Mouse (Mus musculus): ENCODE results near the gene Rad9a. TPM values are rescaled to one million over a fixed set of nuclear protein-coding genes. Genes with fewer than 3 reads are reported as not detected.

Rad9a gene
- polyA plus RNA-seq, 1 experiment from 2014 or later: 20.3 TPM

- DNase-seq (peak; percentile 71), ATAC-seq (ENCODE audit: low FRiP score, low TSS enrichment) (no peak)
- Histone ChIP-seq H3K9ac (replicated peaks; ENCODE audit: low read length) (no peak overlapping the region), H3K27me3 (ENCODE audit: control insufficient read depth, insufficient read depth, low read length) (no peaks in the 10 kb centered on the region), H3K4me1 (ENCODE audit: control insufficient read depth, insufficient read depth, low read length) (no peaks in the 10 kb centered on the region), H3K36me3 (ENCODE audit: control insufficient read depth, insufficient read depth, low read length) (no peaks in the 10 kb centered on the region), H3K27ac (replicated peaks; ENCODE audit: low read depth, low read length) (no peak overlapping the region), H3K4me2 (ENCODE audit: low read length) (no peak overlapping the region), H3K4me3 (replicated peaks; ENCODE audit: low read depth, low read length) (no peak overlapping the region), H3K9me3 (ENCODE audit: control insufficient read depth, low read length) (no peaks in the 10 kb centered on the region)
- 43% methylated on average over 3 of the region's 3 CpGs for WGBS
Observed at GRCm38 (mm10) chr19:4181892-4182291, 19.6 kb downstream of the Rad9a start.

- ATAC-seq (ENCODE audit: low FRiP score, low TSS enrichment): no peak
- H3K4me1 ChIP-seq (ENCODE audit: control insufficient read depth, insufficient read depth, low read length): peaks cover 5% of the 10 kb centered on the region
- H3K4me2 ChIP-seq (ENCODE audit: low read length): no peak overlapping the region
- 89% methylated on average over 7 of the region's 7 CpGs for WGBS
- no peak overlapping the region for H3K27ac ChIP-seq (replicated peaks; ENCODE audit: low read depth, low read length)
- no peak for DNase-seq
- no peaks in the 10 kb centered on the region for H3K36me3 ChIP-seq (ENCODE audit: control insufficient read depth, insufficient read depth, low read length)
- no peaks in the 10 kb centered on the region for H3K9me3 ChIP-seq (ENCODE audit: control insufficient read depth, low read length)
- no peaks in the 10 kb centered on the region for H3K27me3 ChIP-seq (ENCODE audit: control insufficient read depth, insufficient read depth, low read length)
- H3K4me3 ChIP-seq (replicated peaks; ENCODE audit: low read depth, low read length): no peak overlapping the region
- H3K9ac ChIP-seq (replicated peaks; ENCODE audit: low read length): no peak overlapping the region
Observed at GRCm38 (mm10) chr19:4180411-4180810, 21.1 kb downstream of the Rad9a start.

GRCm38 (mm10) chr19:4175368-4175947 lies 26.0 kb downstream of the Rad9a start, which contains the start of gene Carns1:
Gene Carns1, minus strand, starts transcription at chr19:4175479.
- no peaks in the 10 kb centered on the region for H3K36me3 ChIP-seq (ENCODE audit: control insufficient read depth, insufficient read depth, low read length)
- 2% methylated on average over 11 of the region's 11 CpGs for WGBS
- DNase-seq: peak; percentile 44
- H3K9ac ChIP-seq (replicated peaks; ENCODE audit: low read length): peak within 1 kb of the TSS; percentile 38; the same call in 1 of the 2 replicates
- H3K4me3 ChIP-seq (replicated peaks; ENCODE audit: low read depth, low read length): no peak within 1 kb of the TSS
- H3K4me2 ChIP-seq (ENCODE audit: low read length): peak within 1 kb of the TSS; percentile 9
- no peaks in the 10 kb centered on the region for H3K27me3 ChIP-seq (ENCODE audit: control insufficient read depth, insufficient read depth, low read length)
- peaks cover 10% of the 10 kb centered on the region for H3K4me1 ChIP-seq (ENCODE audit: control insufficient read depth, insufficient read depth, low read length)
- ATAC-seq (ENCODE audit: low FRiP score, low TSS enrichment): no peak
- 0 out of 2 replicates have a peak within 1 kb of the TSS, but pooled peaks have one; percentile 0 for H3K27ac ChIP-seq (replicated peaks; ENCODE audit: low read depth, low read length)
- H3K9me3 ChIP-seq (ENCODE audit: control insufficient read depth, low read length): no peaks in the 10 kb centered on the region

- Histone ChIP-seq H3K4me2 (ENCODE audit: low read length) (no peak overlapping the region), H3K9me3 (ENCODE audit: control insufficient read depth, low read length) (no peaks in the 10 kb centered on the region), H3K27me3 (ENCODE audit: control insufficient read depth, insufficient read depth, low read length) (no peaks in the 10 kb centered on the region), H3K36me3 (ENCODE audit: control insufficient read depth, insufficient read depth, low read length) (no peaks in the 10 kb centered on the region), H3K9ac (replicated peaks; ENCODE audit: low read length) (no peak overlapping the region), H3K27ac (replicated peaks; ENCODE audit: low read depth, low read length) (no peak overlapping the region), H3K4me3 (replicated peaks; ENCODE audit: low read depth, low read length) (no peak overlapping the region), H3K4me1 (ENCODE audit: control insufficient read depth, insufficient read depth, low read length) (peaks cover 17% of the 10 kb centered on the region)
- ATAC-seq (ENCODE audit: low FRiP score, low TSS enrichment) (no peak), DNase-seq (no peak)
- WGBS: 53% methylated on average over 11 of the region's 11 CpGs
Observed at GRCm38 (mm10) chr19:4172925-4173324, 28.5 kb downstream of the Rad9a start.

GRCm38 (mm10) chr19:4171393-4172290 lies 29.8 kb downstream of the Rad9a start:
- no peaks in the 10 kb centered on the region for H3K9me3 ChIP-seq (ENCODE audit: control insufficient read depth, low read length)
- no peaks in the 10 kb centered on the region for H3K36me3 ChIP-seq (ENCODE audit: control insufficient read depth, insufficient read depth, low read length)
- no peak overlapping the region for H3K27ac ChIP-seq (replicated peaks; ENCODE audit: low read depth, low read length)
- no peak overlapping the region; the same call in 1 of the 2 replicates for H3K9ac ChIP-seq (replicated peaks; ENCODE audit: low read length)
- no peak for ATAC-seq (ENCODE audit: low FRiP score, low TSS enrichment)
- H3K4me1 ChIP-seq (ENCODE audit: control insufficient read depth, insufficient read depth, low read length): peaks cover 17% of the 10 kb centered on the region
- no peak overlapping the region for H3K4me2 ChIP-seq (ENCODE audit: low read length)
- no peak for DNase-seq
- 69% methylated on average over 13 of the region's 13 CpGs for WGBS
- no peak overlapping the region for H3K4me3 ChIP-seq (replicated peaks; ENCODE audit: low read depth, low read length)
- no peaks in the 10 kb centered on the region for H3K27me3 ChIP-seq (ENCODE audit: control insufficient read depth, insufficient read depth, low read length)

- Histone ChIP-seq H3K4me1 (ENCODE audit: control insufficient read depth, insufficient read depth, low read length) (peaks cover 16% of the 10 kb centered on the region), H3K27ac (replicated peaks; ENCODE audit: low read depth, low read length) (no peak overlapping the region), H3K27me3 (ENCODE audit: control insufficient read depth, insufficient read depth, low read length) (no peaks in the 10 kb centered on the region), H3K4me3 (replicated peaks; ENCODE audit: low read depth, low read length) (no peak overlapping the region), H3K9me3 (ENCODE audit: control insufficient read depth, low read length) (no peaks in the 10 kb centered on the region), H3K9ac (replicated peaks; ENCODE audit: low read length) (no peak overlapping the region; the same call in 1 of the 2 replicates), H3K4me2 (ENCODE audit: low read length) (no peak overlapping the region), H3K36me3 (ENCODE audit: control insufficient read depth, insufficient read depth, low read length) (no peaks in the 10 kb centered on the region)
- no peak for DNase-seq
- ATAC-seq (ENCODE audit: low FRiP score, low TSS enrichment): no peak
- WGBS: 89% methylated on average over 10 of the region's 10 CpGs
Observed at GRCm38 (mm10) chr19:4170723-4171392, 30.6 kb downstream of the Rad9a start.

- no peaks in the 10 kb centered on the region for H3K9me3 ChIP-seq (ENCODE audit: control insufficient read depth, low read length)
- no peaks in the 10 kb centered on the region for H3K27me3 ChIP-seq (ENCODE audit: control insufficient read depth, insufficient read depth, low read length)
- WGBS: 4% methylated on average over 27 of the region's 27 CpGs
- ATAC-seq (ENCODE audit: low FRiP score, low TSS enrichment) (peak; percentile 54), DNase-seq (no peak)
- peaks cover 7% of the 10 kb centered on the region for H3K4me1 ChIP-seq (ENCODE audit: control insufficient read depth, insufficient read depth, low read length)
- H3K4me2 ChIP-seq (ENCODE audit: low read length): peak overlapping the region; percentile 91
- peak overlapping the region; percentile 43 for H3K4me3 ChIP-seq (replicated peaks; ENCODE audit: low read depth, low read length)
- no peaks in the 10 kb centered on the region for H3K36me3 ChIP-seq (ENCODE audit: control insufficient read depth, insufficient read depth, low read length)
- peak overlapping the region; percentile 92 for H3K27ac ChIP-seq (replicated peaks; ENCODE audit: low read depth, low read length)
- peak overlapping the region; percentile 78 for H3K9ac ChIP-seq (replicated peaks; ENCODE audit: low read length)
Observed at GRCm38 (mm10) chr19:4169810-4170209, 31.7 kb downstream of the Rad9a start.

GRCm38 (mm10) chr19:4169378-4169784 lies 32.1 kb downstream of the Rad9a start:
- no peaks in the 10 kb centered on the region for H3K9me3 ChIP-seq (ENCODE audit: control insufficient read depth, low read length)
- H3K36me3 ChIP-seq (ENCODE audit: control insufficient read depth, insufficient read depth, low read length): no peaks in the 10 kb centered on the region
- under 1% methylated on average over 43 of the region's 43 CpGs for WGBS
- peaks cover 7% of the 10 kb centered on the region; the same call in 1 of the 2 replicates for H3K4me1 ChIP-seq (ENCODE audit: control insufficient read depth, insufficient read depth, low read length)
- DNase-seq (peak; percentile 99), ATAC-seq (ENCODE audit: low FRiP score, low TSS enrichment) (peak; percentile 95)
- peak overlapping the region; percentile 78 for H3K9ac ChIP-seq (replicated peaks; ENCODE audit: low read length)
- H3K4me2 ChIP-seq (ENCODE audit: low read length): peak overlapping the region; percentile 91
- no peaks in the 10 kb centered on the region for H3K27me3 ChIP-seq (ENCODE audit: control insufficient read depth, insufficient read depth, low read length)
- H3K4me3 ChIP-seq (replicated peaks; ENCODE audit: low read depth, low read length): peak overlapping the region; percentile 43
- H3K27ac ChIP-seq (replicated peaks; ENCODE audit: low read depth, low read length): peak overlapping the region; percentile 92

All from midbrain, embryonic 14.5 days (tissue).